Mouse (Mus musculus) thymus, postnatal 36 days (tissue): ENCODE measurements around the gene Rasal3.

Source experiments
- DNase-seq, 2 experiments: peaks; one replicate each; pipeline ENCODE4 v3.0.0; 2022; ENCODE audit warnings: mixed read lengths in 2 of 2

Gene Rasal3

GRCm38 (mm10) chr17:32388370-32389100 is 14.8 kb downstream of the Rasal3 start:
- DNase-seq = peak in 1 of 2 experiments; percentile 84

GRCm38 (mm10) chr17:32387986-32388369 is 15.4 kb downstream of the Rasal3 start:
- peak in 1 of 2 experiments; percentile 34 for DNase-seq

- DNase-seq = peak; percentile 56 to 62
Observed at GRCm38 (mm10) chr17:32386659-32387432, 16.5 kb downstream of the Rasal3 start.

GRCm38 (mm10) chr17:32383661-32384060 is 19.7 kb downstream of the Rasal3 start:
- DNase-seq = no peak

GRCm38 (mm10) chr17:32382576-32382975 is 20.8 kb downstream of the Rasal3 start:
- no peak for DNase-seq

GRCm38 (mm10) chr17:32378786-32379185 is 24.6 kb downstream of the Rasal3 start:
- DNase-seq = no peak

- DNase-seq = no peak
Observed at GRCm38 (mm10) chr17:32377137-32377536, 26.2 kb downstream of the Rasal3 start.

- DNase-seq = no peak
Observed at GRCm38 (mm10) chr17:32376475-32376874, 26.9 kb downstream of the Rasal3 start.

- DNase-seq = no peak
Observed at GRCm38 (mm10) chr17:32368991-32369578, 34.3 kb downstream of the Rasal3 start.

- no peak for DNase-seq
Observed at GRCm38 (mm10) chr17:32367706-32368105, 35.7 kb downstream of the Rasal3 start.

GRCm38 (mm10) chr17:32365296-32365695 is 38.1 kb downstream of the Rasal3 start:
- DNase-seq = no peak

GRCm38 (mm10) chr17:32364850-32365249 is 38.5 kb downstream of the Rasal3 start:
- no peak for DNase-seq

GRCm38 (mm10) chr17:32364331-32364730 is 39.1 kb downstream of the Rasal3 start:
- peak; percentile 78 to 85 for DNase-seq

- DNase-seq = peak in 1 of 2 experiments; percentile 16
Observed at GRCm38 (mm10) chr17:32363821-32364301, 39.5 kb downstream of the Rasal3 start.

GRCm38 (mm10) chr17:32362686-32363085 is 40.7 kb downstream of the Rasal3 start:
- no peak for DNase-seq

GRCm38 (mm10) chr17:32359928-32360327 is 43.5 kb downstream of the Rasal3 start:
- no peak for DNase-seq

GRCm38 (mm10) chr17:32358943-32359340 is 44.4 kb downstream of the Rasal3 start:
- DNase-seq = no peak

- DNase-seq = no peak
Observed at GRCm38 (mm10) chr17:32358192-32358942, 45.0 kb downstream of the Rasal3 start.

- DNase-seq = no peak
Observed at GRCm38 (mm10) chr17:32356766-32357760, 46.3 kb downstream of the Rasal3 start.

- DNase-seq = no peak
Observed at GRCm38 (mm10) chr17:32356281-32356680, 47.1 kb downstream of the Rasal3 start.

- DNase-seq = no peak
Observed at GRCm38 (mm10) chr17:32355031-32355430, 48.4 kb downstream of the Rasal3 start.
